9 mouse cellular contexts compared by ENCODE assay signal in genomic region chr2:48538668-48539341, GRCm38 (mm10).
DNase-seq lines count a peak whose midpoint lies in the region; ATAC-seq and TF ChIP-seq lines count a peak whose summit lies in the region.
"Had no signal": no experiment of that assay in that cellular context is flagged by ENCODE, and none has a peak within 500 bp of the region (broad histone marks: within the 10 kb centered on the region; RNA-seq: fewer than 3 reads in every experiment).

No protein-coding gene starts in this region.

- H3K9me3 ChIP-seq in heart, embryonic 10.5 days = no peaks in the 10 kb centered on the region
- no peaks in the 10 kb centered on the region for H3K9me3 ChIP-seq in hindbrain, embryonic 11.5 days (ENCODE audit: control insufficient read depth, low read length)
- H3K9me3 ChIP-seq in limb, embryonic 14.5 days (ENCODE audit: control insufficient read depth, low read length) = no peaks in the 10 kb centered on the region

- peak; percentile 94 for ATAC-seq in hindbrain, embryonic 11.5 days (ENCODE audit: low FRiP score)
- 0 out of 2 replicates have a peak, but pooled peaks have one; percentile 41 for ATAC-seq in limb, embryonic 14.5 days (ENCODE audit: low FRiP score, low read depth)
- ATAC-seq in monocyte, adult 5-6 weeks (replicated peaks; ENCODE audit: insufficient number of reproducible peaks, low FRiP score, low TSS enrichment, poor library complexity, severe bottlenecking) = no peak

- no peaks in the 10 kb centered on the region for H3K4me1 ChIP-seq in heart, embryonic 10.5 days
- H3K4me1 ChIP-seq in hindbrain, embryonic 11.5 days (replicated peaks; ENCODE audit: control insufficient read depth, insufficient read depth, low read length) = no peaks in the 10 kb centered on the region
- no peaks in the 10 kb centered on the region; the same call in 1 of the 2 replicates for H3K4me1 ChIP-seq in limb, embryonic 14.5 days (ENCODE audit: control insufficient read depth, insufficient read depth, low read length)

- no peak overlapping the region for H3K4me3 ChIP-seq in heart, embryonic 10.5 days
- no peak overlapping the region for H3K4me3 ChIP-seq in hindbrain, embryonic 11.5 days (ENCODE audit: low read depth, low read length)
- H3K4me3 ChIP-seq in limb, embryonic 14.5 days (replicated peaks; ENCODE audit: low read length) = no peak overlapping the region

- DNase-seq in heart, adult 11 months = peak; percentile 93
- DNase-seq in heart, embryonic 10.5 days (ENCODE audit: low spot score) = no peak
- peak; percentile 76 for DNase-seq in embryo, embryonic 10 days (ENCODE audit: low spot score)
- peak; percentile 61 for DNase-seq in hindbrain, embryonic 11.5 days (ENCODE audit: low spot score)
- peak; percentile 10 for DNase-seq in limb, embryonic 14.5 days (ENCODE audit: low spot score)
- DNase-seq in spleen, postnatal 36 days (ENCODE audit: low spot score in 2 of 2) = no peak
- DNase-seq in spleen, postnatal 4 days (ENCODE audit: low spot score in 2 of 2) = no peak

- peak overlapping the region; percentile 29; the same call in 1 of the 2 replicates for H3K4me2 ChIP-seq in hindbrain, embryonic 11.5 days (replicated peaks; ENCODE audit: low read depth, low read length)
- no peak overlapping the region for H3K4me2 ChIP-seq in limb, embryonic 14.5 days (replicated peaks; ENCODE audit: low read depth, low read length, severe bottlenecking)

- H3K9ac ChIP-seq in hindbrain, embryonic 11.5 days (ENCODE audit: low read depth, low read length) = 0 out of 2 replicates have a peak overlapping the region, but pooled peaks have one; percentile 28
- H3K9ac ChIP-seq in limb, embryonic 14.5 days (ENCODE audit: low read depth, low read length, severe bottlenecking) = no peak overlapping the region

- H3K27ac ChIP-seq in heart, embryonic 10.5 days = no peak overlapping the region
- H3K27ac ChIP-seq in hindbrain, embryonic 11.5 days (ENCODE audit: low read depth, low read length) = peak overlapping the region; percentile 71
- no peak overlapping the region for H3K27ac ChIP-seq in limb, embryonic 14.5 days (replicated peaks; ENCODE audit: low read depth, low read length)
- H3K27ac ChIP-seq: macrophage had no signal

- 73% methylated on average over 13 of the region's 13 CpGs for WGBS in heart, embryonic 10.5 days
- 22% methylated on average over 13 of the region's 13 CpGs for WGBS in hindbrain, embryonic 11.5 days
- WGBS in limb, embryonic 14.5 days = 48% methylated on average over 13 of the region's 13 CpGs

- H3K27me3 ChIP-seq in heart, embryonic 10.5 days (ENCODE audit: insufficient read depth, poor library complexity, severe bottlenecking) = no peaks in the 10 kb centered on the region
- H3K27me3 ChIP-seq in hindbrain, embryonic 11.5 days (ENCODE audit: control insufficient read depth, insufficient read depth, low read length) = no peaks in the 10 kb centered on the region
- no peaks in the 10 kb centered on the region for H3K27me3 ChIP-seq in limb, embryonic 14.5 days (ENCODE audit: control insufficient read depth, insufficient read depth, low read length)

- no peak for TF ChIP-seq POLR2A in limb, embryonic 14.5 days (IDR thresholded peaks at IDR 0.05; ENCODE audit: borderline replicate concordance, extremely low read depth, insufficient read depth, insufficient read length)

- no peaks in the 10 kb centered on the region for H3K36me3 ChIP-seq in heart, embryonic 10.5 days
- no peaks in the 10 kb centered on the region for H3K36me3 ChIP-seq in hindbrain, embryonic 11.5 days (ENCODE audit: control insufficient read depth, insufficient read depth, low read length)
- H3K36me3 ChIP-seq in limb, embryonic 14.5 days (ENCODE audit: control insufficient read depth, insufficient read depth, low read length) = no peaks in the 10 kb centered on the region

Comparison
In these comparisons a context has a peak if more than half of its experiments do, and no peak if none do; other contexts are left out.
1. DNase-seq: peak in heart, adult 11 months (single experiment), embryo, embryonic 10 days (single experiment), hindbrain, embryonic 11.5 days (single experiment) and limb, embryonic 14.5 days (single experiment); none in heart, embryonic 10.5 days (single experiment), spleen, postnatal 36 days (0 of 2) and spleen, postnatal 4 days (0 of 2).